Mouse (Mus musculus) hindbrain, embryonic 15.5 days (tissue): ENCODE results near the gene Edrf1. TPM values are rescaled to one million over a fixed set of nuclear protein-coding genes. Genes with fewer than 3 reads are reported as not detected.

ENCODE experiments used
- ATAC-seq: fragments of 200-750 bp; cut with Nextera tagmentation; 2 replicates; pipeline ENCODE4 v1.8.0; 2017; ENCODE audit warnings: low read depth, moderate number of reproducible peaks, moderate TSS enrichment; ENCODE audit not compliant: low FRiP score
- H3K27ac ChIP-seq: fragments of 300-500 bp; sonication (generic); replicated peaks from 2 replicates; pipeline ENCODE4 v1.5.1; 2015; ENCODE audit warnings: mild to moderate bottlenecking, inconsistent platforms
- H3K27me3 ChIP-seq: fragments of 300-500 bp; sonication (generic); 2 replicates; pipeline ENCODE4 v1.6.1; 2015; ENCODE audit warnings: control low read depth, inconsistent platforms
- H3K36me3 ChIP-seq: fragments of 300-500 bp; sonication (generic); 2 replicates; pipeline ENCODE4 v1.6.1; 2015; ENCODE audit warnings: control low read depth, inconsistent platforms
- H3K4me1 ChIP-seq: fragments of 300-500 bp; sonication (generic); replicated peaks from 2 replicates; pipeline ENCODE4 v1.6.1; 2015; ENCODE audit warnings: control low read depth, inconsistent platforms
- H3K4me2 ChIP-seq: fragments of 300-500 bp; sonication (generic); 2 replicates; pipeline ENCODE4 v1.6.1; 2015; ENCODE audit warnings: moderate library complexity, mild to moderate bottlenecking, inconsistent platforms
- H3K4me3 ChIP-seq: fragments of 300-500 bp; sonication (generic); 2 replicates; pipeline ENCODE4 v1.5.1; 2015; ENCODE audit warnings: mild to moderate bottlenecking, inconsistent platforms
- H3K9ac ChIP-seq: fragments of 300-500 bp; sonication (generic); 2 replicates; pipeline ENCODE4 v1.6.1; 2015; ENCODE audit warnings: inconsistent platforms
- H3K9me3 ChIP-seq: fragments of 300-500 bp; sonication (generic); 2 replicates; pipeline ENCODE4 v1.6.1; 2016; ENCODE audit warnings: control low read depth, inconsistent platforms
- WGBS: fragments of 180-500 bp; shearing (Covaris S2); methylation state at CpG from one replicate; pipeline ENCODE4 v1.1.7; 2015; 5-methylcytosine and 5-hydroxymethylcytosine counted together
- polyA plus RNA-seq: library from polyadenylated mRNA; unstranded; fragments of >200 nt; fragmentation: Nextera tagmentation; extraction: Ambion mirVana; gene quantifications from 2 replicates; pipeline ENCODE4 v1.2.1, GENCODE M21; 2015

The Edrf1 gene
- 17.8 and 20.0 TPM in 2 replicates for polyA plus RNA-seq

GRCm38 (mm10) chr7:133637361-133638305 is at the start of gene Edrf1:
Gene Edrf1, plus strand, starts transcription at chr7:133637543.
- peak within 1 kb of the TSS; percentile 92 for H3K9ac ChIP-seq
- H3K27ac ChIP-seq = peak within 1 kb of the TSS; percentile 93
- no peaks in the 10 kb centered on the region for H3K27me3 ChIP-seq
- no peaks in the 10 kb centered on the region for H3K9me3 ChIP-seq
- H3K36me3 ChIP-seq = peaks cover 21% of the 10 kb centered on the region
- under 1% methylated on average over 76 of the region's 81 CpGs for WGBS
- peak; percentile 98 for ATAC-seq
- H3K4me3 ChIP-seq = peak within 1 kb of the TSS; percentile 96
- peak within 1 kb of the TSS; percentile 89 for H3K4me2 ChIP-seq
- H3K4me1 ChIP-seq = peaks cover 14% of the 10 kb centered on the region

DNA sequence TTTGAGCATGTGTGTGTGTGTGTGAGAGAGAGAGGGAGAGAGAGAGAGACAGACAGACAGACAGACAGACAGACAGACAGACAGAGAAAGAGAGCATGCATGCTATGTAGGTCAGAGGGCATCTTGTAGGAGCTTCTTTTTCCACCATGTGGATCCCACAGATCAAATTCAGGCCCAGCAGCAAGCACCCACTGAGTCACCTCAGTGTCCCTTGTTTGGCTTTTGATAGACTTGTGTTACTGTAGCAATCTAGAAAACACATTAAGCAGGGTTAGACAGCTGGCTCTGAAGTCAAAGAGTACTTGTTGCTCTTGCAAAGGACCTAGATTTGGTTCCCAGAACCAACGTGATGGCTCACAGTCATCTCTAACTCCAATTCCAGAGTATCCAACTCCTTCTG is 45.6 kb upstream of the Edrf1 start:
- no peak for ATAC-seq
- no peaks in the 10 kb centered on the region for H3K4me1 ChIP-seq
- H3K9me3 ChIP-seq = no peaks in the 10 kb centered on the region
- no peak overlapping the region for H3K27ac ChIP-seq
- no peak overlapping the region for H3K4me2 ChIP-seq
- no peak overlapping the region for H3K9ac ChIP-seq
- no peaks in the 10 kb centered on the region for H3K27me3 ChIP-seq
- no peaks in the 10 kb centered on the region for H3K36me3 ChIP-seq
- WGBS = 82% methylated on average over 1 of the region's 1 CpGs
- no peak overlapping the region for H3K4me3 ChIP-seq

GRCm38 (mm10) chr7:133600558-133600957 is 36.8 kb upstream of the Edrf1 start:
- H3K27ac ChIP-seq = no peak overlapping the region
- H3K9ac ChIP-seq = no peak overlapping the region
- H3K36me3 ChIP-seq = no peaks in the 10 kb centered on the region
- no peaks in the 10 kb centered on the region for H3K9me3 ChIP-seq
- H3K4me3 ChIP-seq = no peak overlapping the region
- H3K4me1 ChIP-seq = no peaks in the 10 kb centered on the region
- no peak overlapping the region for H3K4me2 ChIP-seq
- 39% methylated on average over 1 of the region's 1 CpGs for WGBS
- ATAC-seq = no peak
- H3K27me3 ChIP-seq = no peaks in the 10 kb centered on the region

- Histone ChIP-seq H3K4me3 (no peak within 1 kb of the TSS), H3K4me1 (peaks cover 2% of the 10 kb centered on the region), H3K36me3 (no peaks in the 10 kb centered on the region), H3K27me3 (no peaks in the 10 kb centered on the region), H3K9me3 (no peaks in the 10 kb centered on the region), H3K27ac (no peak within 1 kb of the TSS), H3K4me2 (no peak within 1 kb of the TSS), H3K9ac (no peak within 1 kb of the TSS)
- ATAC-seq = no peak
- 57% methylated on average over 2 of the region's 2 CpGs for WGBS
Measured at GRCm38 (mm10) chr7:133602058-133602457, 35.3 kb upstream of the Edrf1 start, which contains the start of gene Tex36. Gene Tex36, minus strand, starts transcription at chr7:133602158.

DNA sequence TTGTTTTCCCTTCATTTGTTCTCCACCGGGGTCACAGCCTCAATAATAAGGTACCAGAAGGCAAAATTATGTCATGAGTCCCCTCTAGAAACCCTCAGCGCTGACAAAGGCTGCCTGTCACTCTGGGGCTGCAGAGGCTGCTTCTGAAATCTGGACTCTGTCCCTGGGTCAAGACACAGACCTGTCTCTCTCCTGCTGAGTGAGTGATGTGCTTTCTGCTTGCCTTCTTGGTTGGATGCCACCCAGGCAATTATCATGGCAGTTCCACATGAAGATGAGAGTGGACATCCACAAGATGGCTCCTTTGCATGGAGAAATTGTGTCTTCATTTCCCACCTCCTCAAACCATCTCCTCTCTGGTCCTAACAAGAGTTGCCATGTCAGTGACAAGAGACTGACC is 34.2 kb upstream of the Edrf1 start:
- WGBS = 77% methylated on average over 2 of the region's 2 CpGs
- no peak for ATAC-seq
- H3K9me3 ChIP-seq = no peaks in the 10 kb centered on the region
- no peaks in the 10 kb centered on the region for H3K36me3 ChIP-seq
- no peak overlapping the region for H3K4me3 ChIP-seq
- H3K9ac ChIP-seq = no peak overlapping the region
- no peak overlapping the region for H3K27ac ChIP-seq
- no peak overlapping the region for H3K4me2 ChIP-seq
- no peaks in the 10 kb centered on the region for H3K27me3 ChIP-seq
- H3K4me1 ChIP-seq = peaks cover 13% of the 10 kb centered on the region

- WGBS = 83% methylated on average over 13 of the region's 13 CpGs
- no peak overlapping the region for H3K27ac ChIP-seq
- no peaks in the 10 kb centered on the region for H3K36me3 ChIP-seq
- peaks cover 27% of the 10 kb centered on the region for H3K4me1 ChIP-seq
- H3K4me2 ChIP-seq = no peak overlapping the region
- H3K27me3 ChIP-seq = no peaks in the 10 kb centered on the region
- no peak for ATAC-seq
- no peak overlapping the region for H3K4me3 ChIP-seq
- H3K9ac ChIP-seq = no peak overlapping the region
- H3K9me3 ChIP-seq = no peaks in the 10 kb centered on the region
Measured at GRCm38 (mm10) chr7:133604427-133605081, 32.8 kb upstream of the Edrf1 start.

DNA sequence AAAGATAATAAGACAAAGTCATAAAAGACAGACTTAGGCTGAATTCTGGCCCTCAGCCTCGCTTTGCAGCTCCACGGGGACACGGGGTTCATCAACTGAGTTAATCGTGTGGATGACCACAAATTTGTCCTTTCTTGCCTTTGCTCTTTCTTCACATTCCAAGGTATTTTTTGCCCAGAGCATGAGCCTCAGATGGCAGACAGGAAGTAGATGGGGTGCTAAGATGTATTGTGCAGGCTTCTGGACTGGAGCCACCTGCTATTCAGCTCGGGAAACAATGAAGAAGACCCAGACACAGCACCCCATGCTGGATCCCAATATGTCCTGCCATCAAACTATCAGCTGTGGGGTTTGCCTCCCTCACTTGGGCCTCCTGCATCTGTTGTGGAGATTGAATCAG is 30.0 kb upstream of the Edrf1 start:
- Histone ChIP-seq H3K4me3 (no peak overlapping the region), H3K9me3 (no peaks in the 10 kb centered on the region), H3K4me2 (no peak overlapping the region), H3K27me3 (no peaks in the 10 kb centered on the region), H3K36me3 (no peaks in the 10 kb centered on the region), H3K27ac (peak overlapping the region; percentile 7; the same call in 1 of the 2 replicates), H3K4me1 (peaks cover 29% of the 10 kb centered on the region), H3K9ac (no peak overlapping the region)
- 56% methylated on average over 5 of the region's 5 CpGs for WGBS
- no peak for ATAC-seq

GRCm38 (mm10) chr7:133607883-133608575 is 29.3 kb upstream of the Edrf1 start:
- Histone ChIP-seq H3K4me2 (peak overlapping the region; percentile 39), H3K4me3 (no peak overlapping the region), H3K4me1 (peaks cover 29% of the 10 kb centered on the region), H3K9me3 (no peaks in the 10 kb centered on the region), H3K36me3 (no peaks in the 10 kb centered on the region), H3K27me3 (no peaks in the 10 kb centered on the region), H3K9ac (no peak overlapping the region), H3K27ac (peak overlapping the region; percentile 69)
- 54% methylated on average over 13 of the region's 13 CpGs for WGBS
- ATAC-seq = peak; percentile 51; the same call in 1 of the 2 replicates

GRCm38 (mm10) chr7:133608631-133609340 is 28.6 kb upstream of the Edrf1 start:
- Histone ChIP-seq H3K4me1 (peaks cover 29% of the 10 kb centered on the region), H3K9ac (no peak overlapping the region), H3K9me3 (no peaks in the 10 kb centered on the region), H3K4me3 (no peak overlapping the region), H3K36me3 (no peaks in the 10 kb centered on the region), H3K27me3 (no peaks in the 10 kb centered on the region), H3K27ac (peak overlapping the region; percentile 69), H3K4me2 (peak overlapping the region; percentile 39)
- WGBS = 41% methylated on average over 13 of the region's 13 CpGs
- 0 out of 2 replicates have a peak, but pooled peaks have one; percentile 50 for ATAC-seq

DNA sequence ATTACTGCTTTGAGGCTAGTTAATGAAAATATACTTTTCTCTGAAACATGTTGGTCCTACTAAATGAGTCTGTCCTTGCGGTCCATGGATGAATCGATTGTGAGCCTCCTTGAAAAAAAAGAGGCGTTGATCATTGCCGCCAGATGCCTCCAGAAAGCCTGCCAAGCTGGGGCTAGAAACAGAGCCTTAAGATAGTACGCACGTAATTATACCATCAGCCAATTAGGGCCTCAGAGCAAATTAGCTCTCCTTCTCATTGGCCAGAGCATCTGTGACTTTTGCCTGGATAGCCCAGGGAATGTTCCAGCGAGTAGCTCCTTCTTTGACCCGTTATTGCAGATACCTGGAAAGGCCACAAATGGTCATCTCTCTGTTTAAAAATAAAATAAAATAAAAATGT is 27.8 kb upstream of the Edrf1 start:
- no peak overlapping the region for H3K4me3 ChIP-seq
- H3K27me3 ChIP-seq = no peaks in the 10 kb centered on the region
- H3K4me2 ChIP-seq = peak overlapping the region; percentile 39; the same call in 1 of the 2 replicates
- H3K4me1 ChIP-seq = peaks cover 29% of the 10 kb centered on the region
- H3K9ac ChIP-seq = no peak overlapping the region
- WGBS = 55% methylated on average over 8 of the region's 8 CpGs
- no peaks in the 10 kb centered on the region for H3K9me3 ChIP-seq
- H3K27ac ChIP-seq = peak overlapping the region; percentile 69
- no peaks in the 10 kb centered on the region for H3K36me3 ChIP-seq
- ATAC-seq = no peak

- Histone ChIP-seq H3K4me3 (no peak overlapping the region), H3K27me3 (no peaks in the 10 kb centered on the region), H3K9me3 (no peaks in the 10 kb centered on the region), H3K27ac (no peak overlapping the region), H3K4me2 (no peak overlapping the region), H3K9ac (no peak overlapping the region), H3K4me1 (peaks cover 18% of the 10 kb centered on the region), H3K36me3 (no peaks in the 10 kb centered on the region)
- ATAC-seq = no peak
- WGBS = 74% methylated on average over 2 of the region's 2 CpGs
Measured at GRCm38 (mm10) chr7:133612981-133613380, 24.4 kb upstream of the Edrf1 start.
